ENCODE assay signal across 10 mouse cellular contexts in the genomic region with DNA sequence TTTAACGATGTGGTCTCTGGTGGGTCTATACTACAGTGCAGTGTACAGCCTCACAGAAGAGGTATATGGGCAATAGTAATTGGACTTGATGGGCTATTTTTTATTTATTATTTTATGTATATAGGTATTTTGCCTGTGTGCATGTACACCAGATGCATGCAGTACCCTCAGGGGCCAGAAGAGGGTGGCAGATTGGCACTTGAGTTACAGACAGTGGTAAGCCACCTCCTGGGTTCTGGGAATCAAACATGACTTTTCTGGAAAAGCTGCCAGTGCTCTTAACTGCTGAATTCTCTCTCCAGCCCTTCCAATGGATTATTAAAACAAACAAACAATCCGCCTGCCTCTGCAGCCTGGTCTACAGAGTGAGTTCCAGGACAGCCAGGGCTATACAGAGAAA. TPM values are rescaled to one million over a fixed set of nuclear protein-coding genes. Genes with fewer than 3 reads are reported as not detected.
DNase-seq lines count a peak whose midpoint lies in the region; ATAC-seq and TF ChIP-seq lines count a peak whose summit lies in the region.
"Had no signal": no experiment of that assay in that cellular context is flagged by ENCODE, and none has a peak within 500 bp of the region (broad histone marks: within the 10 kb centered on the region; RNA-seq: fewer than 3 reads in every experiment).

No protein-coding gene starts in this region.

- H3K4me1 ChIP-seq in embryonic facial prominence, embryonic 10.5 days, result peaks cover 19% of the 10 kb centered on the region
- H3K4me1 ChIP-seq in stomach, postnatal 0 days (replicated peaks; ENCODE audit: control insufficient read depth, insufficient read depth), result no peaks in the 10 kb centered on the region
- H3K4me1 ChIP-seq: embryonic facial prominence, embryonic 15.5 days had no signal

- no peak for ATAC-seq in stomach, postnatal 0 days (ENCODE audit: low FRiP score, low TSS enrichment)

- peak; percentile 51 for TF ChIP-seq CTCF in gastrocnemius, adult 2 months (IDR thresholded peaks at IDR 0.05)
- peak; percentile 61 for TF ChIP-seq CTCF in stomach, postnatal 0 days (IDR thresholded peaks at IDR 0.05; ENCODE audit: low read depth)

- no peak overlapping the region for H3K9ac ChIP-seq in stomach, postnatal 0 days (ENCODE audit: low read length)
- H3K9ac ChIP-seq: embryonic facial prominence, embryonic 15.5 days; hindbrain, embryonic 14.5 days had no signal

- TF ChIP-seq EP300 in stomach, postnatal 0 days (optimal IDR thresholded peaks at IDR 0.05), result no peak

- H3K36me3 ChIP-seq in embryonic facial prominence, embryonic 10.5 days (replicated peaks), result no peaks in the 10 kb centered on the region
- no peaks in the 10 kb centered on the region for H3K36me3 ChIP-seq in stomach, postnatal 0 days (ENCODE audit: control insufficient read depth, insufficient read depth, low read length)
- H3K36me3 ChIP-seq: embryonic facial prominence, embryonic 15.5 days had no signal

- H3K9me3 ChIP-seq in embryonic facial prominence, embryonic 10.5 days, result no peaks in the 10 kb centered on the region
- H3K9me3 ChIP-seq in stomach, postnatal 0 days (ENCODE audit: control insufficient read depth, low read length), result no peaks in the 10 kb centered on the region
- H3K9me3 ChIP-seq: embryonic facial prominence, embryonic 15.5 days had no signal

- no peaks in the 10 kb centered on the region for H3K27me3 ChIP-seq in embryonic facial prominence, embryonic 10.5 days (replicated peaks; ENCODE audit: low read depth, poor library complexity, severe bottlenecking)
- no peaks in the 10 kb centered on the region for H3K27me3 ChIP-seq in stomach, postnatal 0 days (ENCODE audit: control insufficient read depth, insufficient read depth, low read length)
- H3K27me3 ChIP-seq: embryonic facial prominence, embryonic 15.5 days had no signal

- WGBS in embryonic facial prominence, embryonic 10.5 days, result 74% methylated on average over 2 of the region's 2 CpGs
- WGBS in stomach, postnatal 0 days, result 73% methylated on average over 2 of the region's 2 CpGs

- no peak overlapping the region for H3K4me2 ChIP-seq in stomach, postnatal 0 days (replicated peaks; ENCODE audit: low read depth)
- H3K4me2 ChIP-seq: embryonic facial prominence, embryonic 15.5 days; hindbrain, embryonic 14.5 days had no signal

- H3K4me3 ChIP-seq in gastrocnemius, adult 2 months, result no peak overlapping the region
- H3K4me3 ChIP-seq in embryonic facial prominence, embryonic 10.5 days, result no peak overlapping the region
- no peak overlapping the region for H3K4me3 ChIP-seq in stomach, postnatal 0 days (ENCODE audit: low read depth, low read length)
- H3K4me3 ChIP-seq: embryonic facial prominence, embryonic 15.5 days had no signal

- intact Hi-C loops in gastrocnemius, adult 2 months (cut with DNase I), result no loop called here

- peak overlapping the region; percentile 92 for H3K27ac ChIP-seq in gastrocnemius, adult 2 months
- H3K27ac ChIP-seq in embryonic facial prominence, embryonic 10.5 days (replicated peaks), result no peak overlapping the region
- no peak overlapping the region for H3K27ac ChIP-seq in stomach, postnatal 0 days (replicated peaks)
- H3K27ac ChIP-seq: embryonic facial prominence, embryonic 15.5 days; hindbrain, embryonic 14.5 days had no signal

- no peak for DNase-seq in gastrocnemius, adult 2 months
- no peak for DNase-seq in gastrocnemius, adult 8-10 months (ENCODE audit: low spot score in 2 of 2)
- peak; percentile 21 for DNase-seq in right cerebral cortex, postnatal 14 days
- DNase-seq in right cerebral cortex, postnatal 25 days, result no peak
- DNase-seq in embryonic facial prominence, embryonic 10.5 days (ENCODE audit: low spot score), result peak; percentile 42
- DNase-seq in stomach, postnatal 0 days (ENCODE audit: low spot score), result peak; percentile 27
- DNase-seq in adrenal gland, postnatal 25 days, result no peak
- no peak for DNase-seq in frontal cortex, postnatal 10 days (ENCODE audit: low spot score in 2 of 2)

RNA-seq across cellular contexts. Expression of a gene that starts 10.4 kb away (rescaled TPM):
- total RNA-seq in gastrocnemius, adult 2 months (2021), result 10 to 100 TPM; 37.7 to 75.4 TPM
- 10 to 100 TPM; 44.3 to 72.8 (median 67.1) TPM for total RNA-seq in gastrocnemius, adult 8-10 months (2022)
- polyA plus RNA-seq in embryonic facial prominence, embryonic 10.5 days (2016; fragmentation: Nextera tagmentation; extraction: Ambion mirVana), result 12.1 and 12.8 TPM in 2 replicates
- 8.8 and 11.3 TPM in 2 replicates for polyA plus RNA-seq in stomach, postnatal 0 days (2015; fragmentation: Nextera tagmentation; extraction: Ambion mirVana)
- 15.5 and 16.1 TPM in 2 replicates for total RNA-seq in adrenal gland, postnatal 25 days (2021)

RNA-seq across cellular contexts. Expression of a gene that starts 25.3 kb away (rescaled TPM):
- total RNA-seq in gastrocnemius, adult 2 months (2021), result 100 to 1,000 TPM in 1 of 2 experiments, 10 to 100 TPM in 1; 61.6 to 111 TPM
- total RNA-seq in gastrocnemius, adult 8-10 months (2022), result 100 to 1,000 TPM in 3 of 4 experiments, 10 to 100 TPM in 1; 76.0 to 167 (median 125) TPM
- polyA plus RNA-seq in embryonic facial prominence, embryonic 10.5 days (2016; fragmentation: Nextera tagmentation; extraction: Ambion mirVana), result 0.11 TPM in 1 of 2 replicates, not detected in the other
- polyA plus RNA-seq in stomach, postnatal 0 days (2015; fragmentation: Nextera tagmentation; extraction: Ambion mirVana), result 0.25 and 0.29 TPM in 2 replicates
- not detected in 2 replicates for total RNA-seq in adrenal gland, postnatal 25 days (2021)
- polyA plus RNA-seq: hindbrain, embryonic 14.5 days had no signal

RNA-seq across cellular contexts. Expression of a gene that starts 47.9 kb away (rescaled TPM):
- under 1 TPM; 0.39 to 0.77 TPM for total RNA-seq in gastrocnemius, adult 2 months (2021)
- under 1 TPM in 3 of 4 experiments, not detected in 1; 0.27 to 0.72 (median 0.48) TPM for total RNA-seq in gastrocnemius, adult 8-10 months (2022)
- polyA plus RNA-seq in embryonic facial prominence, embryonic 10.5 days (2016; fragmentation: Nextera tagmentation; extraction: Ambion mirVana), result 26.5 and 26.6 TPM in 2 replicates
- polyA plus RNA-seq in stomach, postnatal 0 days (2015; fragmentation: Nextera tagmentation; extraction: Ambion mirVana), result 3.6 and 4.8 TPM in 2 replicates
- 1.8 and 2.5 TPM in 2 replicates for total RNA-seq in adrenal gland, postnatal 25 days (2021)

Comparison
In these comparisons a context has a peak if more than half of its experiments do, and no peak if none do; other contexts are left out.
1. DNase-seq: peak in right cerebral cortex, postnatal 14 days (single experiment), embryonic facial prominence, embryonic 10.5 days (single experiment) and stomach, postnatal 0 days (single experiment); none in gastrocnemius, adult 2 months (single experiment), gastrocnemius, adult 8-10 months (0 of 2), right cerebral cortex, postnatal 25 days (single experiment), adrenal gland, postnatal 25 days (single experiment) and frontal cortex, postnatal 10 days (0 of 2).
2. RNA of a gene that starts 25.3 kb away (total RNA-seq): 76.0 to 167 TPM in gastrocnemius, adult 8-10 months and 61.6 to 111 TPM in gastrocnemius, adult 2 months; not detected in adrenal gland, postnatal 25 days; every median in the first group is over 10 times any median in the second.